Mouse (Mus musculus) layer of hippocampus, adult 2 months (tissue): ENCODE measurements at regions not wholly inside any gene's neighbourhood (a gene's known extent, or its start where the extent isn't known, plus 50 kb on each side); places are given as distances from the start of the nearest gene placed in this dataset.
A peak's percentile ranks its signal among the peaks of the same experiment; 100 is the strongest.

Source experiments
- DNase-seq, 2 experiments: peaks; one replicate each; pipeline ENCODE4 v3.0.0; 2022; ENCODE audit warnings: low spot score in 2 of 2
- H3K27ac ChIP-seq: fragments of 200-600 bp; 2 replicates; pipeline ENCODE4 v1.8.1; 2022
- H3K4me3 ChIP-seq: fragments of 200-600 bp; 2 replicates; pipeline ENCODE4 v1.8.1; 2022; ENCODE audit warnings: mild to moderate bottlenecking
- CTCF ChIP-seq: fragments of 200-600 bp; conservative IDR thresholded peaks from 2 replicates; pipeline ENCODE4 v1.8.1; 2022; ENCODE audit warnings: antibody characterized with exemption, mild to moderate bottlenecking, moderate library complexity

GRCm38 (mm10) chr4:152784972-152785371 lies 307.3 kb upstream of the Kcnab2 start:
- no peak for TF ChIP-seq CTCF
- no peak for DNase-seq
- Histone ChIP-seq H3K27ac (no peak overlapping the region), H3K4me3 (no peak overlapping the region)

GRCm38 (mm10) chr4:152779526-152779925 lies 301.9 kb upstream of the Kcnab2 start:
- no peak overlapping the region for H3K4me3 ChIP-seq

GRCm38 (mm10) chr4:152775801-152776200 lies 298.1 kb upstream of the Kcnab2 start:
- H3K27ac ChIP-seq: no peak overlapping the region
- DNase-seq: no peak
- TF ChIP-seq CTCF: no peak
- H3K4me3 ChIP-seq: no peak overlapping the region

More at GRCm38 (mm10) chr4:152779526-152779925, 301.9 kb upstream of the Kcnab2 start:
- H3K27ac ChIP-seq: no peak overlapping the region
- no peak for TF ChIP-seq CTCF
- DNase-seq: peak; percentile 32 to 37

GRCm38 (mm10) chr4:152771386-152771785 lies 293.7 kb upstream of the Kcnab2 start:
- H3K27ac ChIP-seq: no peak overlapping the region
- no peak for DNase-seq
- TF ChIP-seq CTCF: no peak
- no peak overlapping the region for H3K4me3 ChIP-seq

- Histone ChIP-seq H3K27ac (no peak overlapping the region), H3K4me3 (no peak overlapping the region)
- TF ChIP-seq CTCF: peak; percentile 66
- DNase-seq: no peak
Observed at GRCm38 (mm10) chr4:152767372-152767771, 289.7 kb upstream of the Kcnab2 start.

GRCm38 (mm10) chr4:152763116-152763515 lies 285.4 kb upstream of the Kcnab2 start:
- no peak for TF ChIP-seq CTCF
- no peak overlapping the region for H3K4me3 ChIP-seq
- H3K27ac ChIP-seq: no peak overlapping the region
- DNase-seq: no peak

GRCm38 (mm10) chr4:152762576-152762975 lies 284.9 kb upstream of the Kcnab2 start:
- DNase-seq: no peak
- no peak for TF ChIP-seq CTCF
- Histone ChIP-seq H3K4me3 (no peak overlapping the region), H3K27ac (no peak overlapping the region)

GRCm38 (mm10) chr4:152757191-152757590 lies 279.5 kb upstream of the Kcnab2 start:
- Histone ChIP-seq H3K27ac (no peak overlapping the region), H3K4me3 (no peak overlapping the region)
- no peak for DNase-seq
- TF ChIP-seq CTCF: no peak

GRCm38 (mm10) chr4:152756535-152756934 lies 278.9 kb upstream of the Kcnab2 start:
- H3K4me3 ChIP-seq: no peak overlapping the region
- no peak for TF ChIP-seq CTCF
- no peak for DNase-seq
- H3K27ac ChIP-seq: no peak overlapping the region

GRCm38 (mm10) chr4:152755756-152756155 lies 278.1 kb upstream of the Kcnab2 start:
- no peak overlapping the region for H3K27ac ChIP-seq
- no peak for DNase-seq
- TF ChIP-seq CTCF: no peak
- H3K4me3 ChIP-seq: no peak overlapping the region

GRCm38 (mm10) chr4:152744366-152744765 lies 266.7 kb upstream of the Kcnab2 start:
- H3K4me3 ChIP-seq: no peak overlapping the region
- H3K27ac ChIP-seq: no peak overlapping the region
- DNase-seq: no peak
- no peak for TF ChIP-seq CTCF

- DNase-seq: no peak
- no peak overlapping the region for H3K4me3 ChIP-seq
- no peak overlapping the region for H3K27ac ChIP-seq
- TF ChIP-seq CTCF: no peak
Observed at GRCm38 (mm10) chr4:152733017-152733416, 255.3 kb upstream of the Kcnab2 start.

- Histone ChIP-seq H3K4me3 (no peak overlapping the region), H3K27ac (no peak overlapping the region)
- peak; percentile 87 for TF ChIP-seq CTCF
- peak; percentile 68 to 79 for DNase-seq
Observed at GRCm38 (mm10) chr4:152731988-152732387, 254.3 kb upstream of the Kcnab2 start.

- H3K4me3 ChIP-seq: no peak overlapping the region
- no peak for TF ChIP-seq CTCF
- no peak overlapping the region for H3K27ac ChIP-seq
- no peak for DNase-seq
Observed at GRCm38 (mm10) chr4:152731082-152731720, 253.5 kb upstream of the Kcnab2 start.
